Mouse (Mus musculus): ENCODE results near the gene A930018P22Rik.
"Not testable (repeated sequence)": the region's sequence is repeated elsewhere in the genome, so short reads cannot be mapped to it uniquely, and the experiment has no call there.

DNA sequence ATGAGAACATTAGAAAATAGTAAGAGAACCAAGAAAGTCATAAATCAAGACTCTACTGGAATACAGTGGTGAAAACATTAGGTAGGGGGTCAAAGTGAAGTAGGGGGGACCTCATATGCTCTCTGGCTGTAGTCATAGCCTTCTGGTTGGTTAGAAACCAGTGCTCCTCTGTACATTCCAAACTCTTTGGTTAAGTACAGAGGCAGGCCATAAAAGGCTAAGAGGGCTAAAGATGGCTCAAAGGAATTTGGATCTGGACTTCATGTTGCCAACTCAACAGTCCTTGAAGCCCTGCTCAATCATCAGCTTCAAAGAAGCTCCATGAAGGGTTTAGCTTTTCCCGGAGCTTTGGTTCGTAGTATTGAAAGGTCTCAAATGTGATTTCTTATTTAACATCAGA, 13.5 kb upstream of the A930018P22Rik start:
- TF ChIP-seq CTCF (IDR thresholded peaks at IDR 0.05; ENCODE audit: low read depth, low read length); GATA1 (IDR thresholded peaks at IDR 0.05; ENCODE audit: borderline replicate concordance, low read length); TAL1 (conservative IDR thresholded peaks at IDR 0.05; ENCODE audit: low read depth, low read length): not testable (repeated sequence)

All from G1E (cell line).